Mouse (Mus musculus): ENCODE measurements around the gene Disp1.
A peak's percentile ranks its signal among the peaks of the same experiment; 100 is the strongest.

Disp1 gene

DNA sequence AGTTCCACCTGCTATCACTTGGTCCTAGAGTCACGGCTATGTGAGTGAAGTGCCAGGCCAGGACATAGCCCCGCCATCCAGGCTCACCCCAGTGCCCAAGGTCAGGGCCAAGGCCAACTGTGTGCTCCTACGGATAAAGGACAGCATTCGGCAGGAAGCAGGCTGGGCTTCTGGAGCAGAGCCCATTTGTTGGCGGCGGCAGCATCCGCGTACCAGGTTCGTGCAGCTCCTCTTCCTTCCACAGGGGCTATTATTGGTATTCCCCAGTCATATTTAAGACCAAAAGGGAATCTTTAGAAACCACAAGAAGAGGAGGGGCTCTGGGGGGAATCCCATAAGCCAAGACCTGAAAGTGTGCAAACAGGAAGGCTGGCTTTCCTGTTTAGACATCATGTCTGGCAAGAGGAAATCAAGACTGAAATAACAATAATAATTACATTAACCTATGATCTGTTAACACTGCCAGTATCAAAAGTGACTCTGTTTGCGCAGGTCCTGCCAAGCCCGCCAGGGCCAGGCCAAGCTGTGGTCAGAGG is 180.4 kb downstream of the Disp1 start:
- DNase-seq (ENCODE audit: low read depth), result peak; percentile 14

DNA sequence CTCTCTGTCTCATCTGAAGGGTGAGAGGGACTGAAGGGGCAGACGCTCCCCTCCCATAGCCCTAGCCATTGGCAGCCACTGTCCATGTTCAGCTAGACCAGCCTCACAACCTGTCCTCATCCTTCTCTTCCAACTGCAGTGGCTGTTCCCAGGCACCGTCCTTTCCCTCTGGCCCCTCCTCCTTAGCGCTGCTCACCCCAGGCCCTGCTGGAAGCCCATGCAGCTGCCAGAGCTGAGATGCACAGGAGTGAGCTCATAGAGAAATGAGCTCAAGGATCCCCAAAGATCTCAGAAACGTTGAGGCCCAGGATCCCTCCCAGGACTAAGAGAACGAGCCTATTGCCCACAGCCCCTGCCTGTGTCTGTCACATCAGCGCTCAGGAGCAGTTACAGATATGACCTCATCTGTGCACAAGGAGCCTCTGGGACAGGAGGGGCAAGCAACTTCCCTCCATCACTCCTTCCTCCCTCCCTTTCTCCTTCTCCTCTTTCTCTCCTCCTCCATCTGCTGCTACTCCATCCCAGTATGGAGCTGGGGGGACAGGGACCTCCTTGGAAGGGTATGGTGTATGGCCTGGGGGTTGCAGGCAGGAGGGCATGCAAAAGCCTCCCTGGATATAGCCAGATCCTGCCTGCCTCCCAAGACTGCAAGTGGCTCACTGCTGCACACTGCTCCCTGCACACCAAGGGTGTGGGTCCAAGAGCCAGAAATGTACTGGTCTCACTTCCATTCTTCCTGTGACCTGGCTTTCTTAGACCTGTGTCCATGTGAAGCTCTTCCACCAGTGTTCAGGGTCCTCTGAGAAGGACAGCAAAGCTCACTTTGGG is 181.2 kb downstream of the Disp1 start:
- no peak for DNase-seq (ENCODE audit: low read depth)

DNA sequence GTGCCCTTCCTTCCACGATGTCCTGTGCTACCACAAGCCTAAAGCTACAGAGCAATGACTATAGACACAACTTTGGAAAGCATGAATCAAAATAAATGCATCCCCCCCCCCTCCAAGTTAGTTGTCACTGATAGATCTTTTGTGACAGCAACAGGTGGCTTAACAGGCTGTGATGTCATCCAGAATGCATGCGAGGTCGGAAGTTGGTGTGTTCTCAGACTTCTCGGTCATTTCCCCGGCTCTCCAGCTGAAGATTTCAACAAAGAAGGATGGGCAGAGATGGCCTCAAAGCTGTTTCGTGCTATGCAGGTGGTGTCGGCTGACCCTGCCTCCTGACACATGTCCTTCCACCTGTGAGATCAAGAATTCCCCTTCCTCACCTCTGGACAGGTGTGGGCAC is 181.9 kb downstream of the Disp1 start:
- DNase-seq (ENCODE audit: low read depth), result no peak
